Mouse (Mus musculus): ENCODE measurements around the gene Gm2244. TPM values are rescaled to one million over a fixed set of nuclear protein-coding genes. Genes with fewer than 3 reads are reported as not detected.

Gene Gm2244
- 0.14 TPM in 1 of 2 replicates, not detected in the other for polyA plus RNA-seq (2015; fragmentation: Nextera tagmentation; extraction: Ambion mirVana)

DNA sequence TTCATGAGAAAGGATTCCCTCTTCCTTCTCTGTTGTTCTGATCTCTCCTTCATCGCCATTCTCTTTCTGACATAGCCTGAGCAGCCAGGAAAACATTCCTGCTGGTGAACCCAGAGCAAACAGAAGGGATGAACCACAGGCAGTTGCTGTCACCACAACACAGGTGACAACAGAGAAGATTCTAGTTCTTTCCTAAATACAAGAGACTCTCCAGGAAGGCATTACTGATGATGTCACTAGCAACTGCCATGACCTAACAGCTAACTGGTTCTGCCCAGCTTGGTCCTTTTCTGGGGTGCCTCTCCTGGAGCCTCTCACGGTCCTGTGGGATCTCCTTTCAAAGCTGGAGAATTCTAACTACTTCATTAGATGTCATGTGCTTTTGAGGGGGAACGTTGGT lies at the start of gene Gm2244:
Gm2244 (minus strand) TSS at position 101 of the 400 bp plus-strand sequence.

DNA sequence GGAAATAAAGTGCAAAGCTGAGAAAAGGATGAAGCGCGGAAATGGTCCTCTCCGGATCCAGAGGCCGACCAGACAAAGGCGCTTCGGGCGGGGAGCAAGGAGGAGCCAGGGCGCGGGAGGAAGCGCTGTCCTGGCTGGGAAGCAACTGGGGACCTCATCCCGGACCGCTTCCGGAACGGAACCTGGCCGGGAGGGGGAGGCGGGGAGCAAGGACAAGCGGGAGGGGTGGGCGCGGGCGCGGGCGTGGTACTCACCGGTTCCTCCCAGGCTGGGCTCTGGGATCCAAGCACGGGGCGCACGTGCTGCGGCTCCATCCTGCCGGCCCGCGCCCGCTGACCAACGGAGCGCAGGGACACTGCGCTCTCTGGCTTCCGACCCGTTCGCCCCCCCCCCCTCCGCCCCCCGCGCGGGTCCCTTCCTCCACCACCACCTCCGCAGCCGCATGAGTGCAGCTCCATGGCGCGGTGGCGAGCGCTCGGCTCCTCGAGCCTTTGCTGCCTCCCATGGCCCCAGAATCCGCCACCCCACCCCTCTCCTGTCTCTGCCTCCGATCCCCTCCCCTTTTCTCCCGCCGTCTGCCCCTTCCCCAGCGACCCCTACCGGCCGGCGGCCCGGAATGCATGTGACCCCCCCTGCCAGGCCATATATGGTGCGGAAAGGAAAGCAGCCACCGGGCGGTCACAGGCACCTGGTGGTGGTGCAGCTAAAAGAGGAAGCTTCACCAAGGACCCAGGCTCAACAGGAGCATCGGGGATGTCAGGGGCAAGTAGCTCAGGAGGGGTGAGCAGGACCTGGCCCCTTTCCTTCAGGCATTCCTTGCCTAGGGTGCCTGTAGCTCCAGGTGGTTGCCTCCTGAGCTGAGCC lies 35.3 kb upstream of the Gm2244 start, which contains the start of gene Gm2237:
Gm2237 (minus strand) TSS at position 332 of the 864 bp plus-strand sequence.

Other genes with a start within 250 kb of the Gm2244 start
- gene Gm21738, start 131.0 kb downstream of the Gm2244 start, polyA plus RNA-seq (2015; fragmentation: Nextera tagmentation; extraction: Ambion mirVana), result 0.78 and 0.97 TPM in 2 replicates
- gene Gm2237, start 35.2 kb upstream of the Gm2244 start, polyA plus RNA-seq (2015; fragmentation: Nextera tagmentation; extraction: Ambion mirVana), result 1.5 and 1.6 TPM in 2 replicates
- gene Gm5458, start 52.6 kb upstream of the Gm2244 start, polyA plus RNA-seq (2015; fragmentation: Nextera tagmentation; extraction: Ambion mirVana), result not detected in 2 replicates
- gene Nid2, start 201.3 kb upstream of the Gm2244 start, polyA plus RNA-seq (2015; fragmentation: Nextera tagmentation; extraction: Ambion mirVana), result 36.4 and 41.0 TPM in 2 replicates

Data from urinary bladder, postnatal 0 days (tissue).